Comparison of ENCODE assay signal across 31 mouse cellular contexts in genomic region chr5:92741802-92742201, GRCm38 (mm10). TPM values are rescaled to one million over a fixed set of nuclear protein-coding genes. Genes with fewer than 3 reads are reported as not detected.
"Had no signal": no experiment of that assay in that cellular context is flagged by ENCODE, and none has a peak within 500 bp of the region (broad histone marks: within the 10 kb centered on the region; RNA-seq: fewer than 3 reads in every experiment).

No protein-coding gene starts in this region.

- H3K4me3 ChIP-seq: limb, embryonic 10.5 days; limb, embryonic 12.5 days; limb, embryonic 13.5 days; limb, embryonic 15.5 days; liver, embryonic 12.5 days; liver, embryonic 13.5 days; liver, embryonic 15.5 days; lung, embryonic 15.5 days; megakaryocyte, embryonic 14.5 days; midbrain, embryonic 10.5 days; midbrain, embryonic 12.5 days; midbrain, embryonic 13.5 days; midbrain, embryonic 15.5 days; neural tube, embryonic 12.5 days had no signal

- H3K27me3 ChIP-seq: limb, embryonic 12.5 days; limb, embryonic 13.5 days; limb, embryonic 15.5 days; liver, embryonic 12.5 days; liver, embryonic 13.5 days; liver, embryonic 15.5 days; lung, embryonic 15.5 days; megakaryocyte, embryonic 14.5 days; midbrain, embryonic 12.5 days; midbrain, embryonic 13.5 days; midbrain, embryonic 15.5 days; neural tube, embryonic 12.5 days had no signal

- DNase-seq: left cerebral cortex, postnatal 4 days; liver; liver, embryonic 13.5 days; liver, postnatal 0 days; lung, adult 18-20 months; lung, adult 2 months; lung, embryonic 14.5 days; lung, postnatal 10 days; lung, postnatal 14 days; lung, postnatal 36 days; lung, postnatal 4 days; midbrain, embryonic 14.5 days had no signal

- H3K9ac ChIP-seq: limb, embryonic 12.5 days; limb, embryonic 13.5 days; limb, embryonic 15.5 days; liver, embryonic 12.5 days; liver, embryonic 13.5 days; liver, embryonic 14.5 days; liver, embryonic 15.5 days; liver, postnatal 0 days; lung, embryonic 14.5 days; lung, embryonic 15.5 days; midbrain, embryonic 12.5 days; midbrain, embryonic 13.5 days; midbrain, embryonic 15.5 days; neural tube, embryonic 12.5 days had no signal

- H3K36me3 ChIP-seq: limb, embryonic 10.5 days; limb, embryonic 12.5 days; limb, embryonic 13.5 days; limb, embryonic 15.5 days; liver, embryonic 12.5 days; liver, embryonic 13.5 days; liver, embryonic 15.5 days; lung, embryonic 15.5 days; midbrain, embryonic 10.5 days; midbrain, embryonic 12.5 days; midbrain, embryonic 13.5 days; midbrain, embryonic 15.5 days; neural tube, embryonic 12.5 days had no signal

- H3K27ac ChIP-seq: limb, embryonic 10.5 days; limb, embryonic 12.5 days; limb, embryonic 13.5 days; limb, embryonic 15.5 days; liver, embryonic 12.5 days; liver, embryonic 13.5 days; liver, embryonic 14.5 days; liver, embryonic 15.5 days; lung, embryonic 15.5 days; macrophage; midbrain, embryonic 10.5 days; midbrain, embryonic 12.5 days; midbrain, embryonic 13.5 days; midbrain, embryonic 15.5 days; neural tube, embryonic 12.5 days had no signal

- H3K9me3 ChIP-seq: limb, embryonic 10.5 days; limb, embryonic 12.5 days; limb, embryonic 13.5 days; limb, embryonic 15.5 days; liver, embryonic 12.5 days; liver, embryonic 13.5 days; liver, embryonic 15.5 days; lung, embryonic 15.5 days; midbrain, embryonic 10.5 days; midbrain, embryonic 12.5 days; midbrain, embryonic 13.5 days; midbrain, embryonic 15.5 days; neural tube, embryonic 12.5 days had no signal

- ATAC-seq: liver, embryonic 12.5 days; liver, postnatal 0 days; lung, postnatal 0 days; midbrain, embryonic 13.5 days; midbrain, embryonic 15.5 days; midbrain, embryonic 16.5 days had no signal

- H3K4me2 ChIP-seq: limb, embryonic 12.5 days; limb, embryonic 13.5 days; limb, embryonic 15.5 days; liver, embryonic 11.5 days; liver, embryonic 12.5 days; liver, embryonic 13.5 days; liver, embryonic 15.5 days; lung, embryonic 14.5 days; lung, embryonic 15.5 days; midbrain, embryonic 11.5 days; midbrain, embryonic 12.5 days; midbrain, embryonic 13.5 days; midbrain, embryonic 15.5 days; neural tube, embryonic 12.5 days had no signal

- H3K4me1 ChIP-seq: limb, embryonic 15.5 days; liver, embryonic 12.5 days; liver, embryonic 13.5 days; liver, embryonic 15.5 days; megakaryocyte, embryonic 14.5 days; midbrain, embryonic 12.5 days; midbrain, embryonic 13.5 days; midbrain, embryonic 15.5 days; neural tube, embryonic 12.5 days had no signal

RNA-seq across cellular contexts. Expression of gene Shroom3, which starts 58.6 kb away (rescaled TPM):
- polyA plus RNA-seq: macrophage had no signal
